Mouse (Mus musculus): ENCODE results near the gene Tbxas1.

GRCm38 (mm10) chr6:38938421-38938820, 63.2 kb downstream of the Tbxas1 start:
- TF ChIP-seq EP300 (IDR thresholded peaks at IDR 0.05; ENCODE audit: low read depth) (no peak), CTCF (IDR thresholded peaks at IDR 0.05; ENCODE audit: low read depth) (no peak)

Measured in liver, embryonic 14.5 days (tissue).